Mouse (Mus musculus): ENCODE measurements around the gene Jsrp1.

- TF ChIP-seq CTCF (IDR thresholded peaks at IDR 0.05; ENCODE audit: extremely low read depth, insufficient read length, insufficient replicate concordance, low read depth, low read length) = no peak
- TF ChIP-seq POLR2A (IDR thresholded peaks at IDR 0.05; ENCODE audit: low read depth, low read length) = no peak
These were observed 17.8 kb upstream of the Jsrp1 start for GRCm38 (mm10) chr10:80831136-80831535.
